Mouse (Mus musculus) cortical plate, adult 2 months (tissue): ENCODE data around the gene Avil.

Source experiments
- CTCF ChIP-seq: fragments of 200-500 bp; IDR thresholded peaks from 2 replicates; pipeline ENCODE4 v1.5.1; 2011; ENCODE audit warnings: mild to moderate bottlenecking, control low read depth, low read length; ENCODE audit not compliant: insufficient read depth; ENCODE audit errors: extremely low read depth
- POLR2A ChIP-seq: fragments of 200-500 bp; IDR thresholded peaks from 2 replicates; pipeline ENCODE4 v1.6.1; 2011; ENCODE audit warnings: mild to moderate bottlenecking, low read length, control low read depth; ENCODE audit not compliant: insufficient read depth; ENCODE audit errors: extremely low read depth

GRCm38 (mm10) chr10:126997340-126998113 lies 3.0 kb upstream of the Avil start:
- TF ChIP-seq CTCF (no peak), POLR2A (no peak)
